Mouse (Mus musculus): ENCODE results near the gene Ppm1g.
A peak's percentile ranks its signal among the peaks of the same experiment; 100 is the strongest.

The Ppm1g gene

DNA sequence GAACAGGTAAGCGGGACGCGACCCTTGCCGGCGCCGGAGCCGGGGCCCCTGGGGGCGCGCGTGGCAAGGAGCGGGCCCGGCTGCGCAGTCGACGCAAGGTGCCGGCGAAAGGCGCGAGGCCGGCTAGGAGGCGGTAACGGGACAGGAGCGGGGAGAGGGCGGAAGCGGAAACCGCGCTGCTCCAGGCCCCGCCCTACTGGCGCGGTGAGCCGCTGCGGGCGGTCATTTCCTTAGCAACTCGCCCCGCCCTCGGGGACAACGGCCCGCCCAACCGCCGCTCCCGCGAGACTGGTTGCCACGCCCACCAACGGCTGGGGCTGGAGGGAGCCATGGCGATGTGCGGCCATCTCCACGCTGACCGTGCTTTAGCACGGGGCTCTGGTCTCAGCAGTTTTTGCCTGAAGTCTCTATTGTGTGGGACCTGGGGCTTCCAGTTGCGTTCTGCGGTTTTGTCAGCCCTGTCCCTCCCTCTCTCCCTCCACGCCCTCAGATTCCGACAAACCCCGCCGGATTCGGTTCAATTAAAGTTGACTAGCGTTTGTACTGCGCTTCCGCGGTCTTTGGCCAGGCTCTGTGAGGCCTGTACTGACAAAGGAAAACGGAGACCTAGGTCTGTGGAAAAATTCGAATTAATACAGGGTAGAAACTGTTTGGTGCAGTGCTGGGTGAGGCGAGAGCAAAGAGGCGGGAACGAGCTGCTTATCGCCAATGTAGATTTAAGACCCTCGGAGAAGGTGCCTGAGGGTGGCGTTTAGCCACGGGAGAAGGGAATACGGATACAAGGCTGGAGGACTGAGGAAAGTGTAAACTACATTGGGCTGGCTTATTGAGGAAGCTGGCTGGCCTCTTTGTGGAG, at the start of gene Ppm1g:
TSS of gene Ppm1g (minus strand) at position 240 of the 856 bp plus-strand sequence.
- peak; percentile 93 for DNase-seq (ENCODE audit: low read depth, low spot score)

DNA sequence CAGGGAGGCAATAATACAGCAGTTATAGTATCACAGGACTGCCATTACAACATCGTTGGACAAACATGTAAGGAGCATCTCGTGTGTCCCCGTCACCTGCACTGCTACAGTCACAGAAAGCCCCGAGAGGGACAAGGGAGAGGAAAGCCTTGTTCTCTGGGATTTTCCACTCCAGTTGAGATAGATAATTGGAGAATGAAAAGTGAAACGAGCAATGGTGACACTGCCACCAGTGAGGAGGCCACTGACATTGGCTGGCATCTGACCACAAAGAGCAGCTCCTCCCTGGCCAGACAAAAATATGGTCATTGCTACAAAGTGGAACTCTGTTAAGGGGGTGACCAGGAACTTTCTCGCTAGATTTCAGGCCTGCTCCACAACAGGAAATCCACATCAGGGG, 47.2 kb upstream of the Ppm1g start:
- DNase-seq (ENCODE audit: low read depth, low spot score), result no peak

DNA sequence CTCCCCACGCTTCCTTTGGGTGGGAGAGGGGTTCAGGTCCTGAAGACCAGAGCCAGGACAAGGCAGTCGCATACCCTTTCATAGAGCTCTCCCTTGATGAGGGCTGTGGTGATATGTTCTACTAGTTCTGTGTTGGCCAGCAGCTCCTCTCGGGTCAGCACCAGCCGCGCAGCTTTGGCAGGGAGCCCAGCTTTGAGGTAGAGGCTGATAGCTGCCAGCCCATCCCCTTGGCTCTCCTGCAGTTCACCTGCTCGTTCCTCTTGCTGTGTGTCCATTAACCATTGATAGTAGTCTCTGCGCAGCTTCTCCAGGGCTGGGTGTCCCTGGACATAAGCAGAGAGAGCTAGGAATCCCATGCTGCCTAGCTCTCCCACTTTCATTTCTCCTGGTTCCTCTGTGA, 45.6 kb upstream of the Ppm1g start:
- no peak for DNase-seq (ENCODE audit: low read depth, low spot score)

DNA sequence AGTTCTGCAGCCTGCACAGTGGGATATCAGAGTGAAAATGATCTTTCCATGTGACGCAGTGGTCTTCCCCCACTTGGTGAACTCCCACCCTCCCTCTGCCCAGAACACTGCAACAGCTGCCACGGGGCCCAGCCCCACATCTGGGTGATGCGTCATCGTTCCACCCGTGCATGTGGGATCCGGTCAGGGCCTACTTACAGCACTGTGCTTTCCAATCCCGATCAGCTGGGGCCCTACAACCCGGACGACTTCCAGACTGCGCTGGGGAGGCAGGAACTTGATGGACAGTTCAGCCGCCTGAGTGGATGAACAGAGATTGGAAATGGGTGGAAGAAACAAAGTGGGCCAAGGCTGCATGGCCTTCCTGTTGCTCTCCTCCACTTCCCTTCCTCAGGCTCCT, 37.1 kb upstream of the Ppm1g start:
- DNase-seq (ENCODE audit: low read depth, low spot score), result no peak

DNA sequence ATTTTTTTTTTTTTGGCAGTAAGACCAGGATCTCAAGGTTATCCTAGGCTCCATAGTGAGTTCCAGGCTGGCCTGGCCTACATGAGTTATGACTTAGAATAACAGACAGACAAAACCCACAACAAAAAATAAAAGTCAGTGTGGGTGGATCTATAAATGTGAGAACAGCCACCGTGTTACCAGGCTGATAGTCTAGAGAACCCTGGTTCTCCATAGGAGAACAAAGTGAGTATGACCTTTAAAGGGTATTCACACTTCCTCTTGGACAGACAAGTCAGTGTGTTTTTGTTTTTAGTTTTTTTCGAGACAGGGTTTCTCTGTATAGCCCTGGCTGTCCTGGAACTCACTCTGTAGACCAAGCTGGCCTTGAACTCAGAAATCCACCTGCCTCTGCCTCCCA, 35.5 kb upstream of the Ppm1g start:
- DNase-seq (ENCODE audit: low read depth, low spot score), result no peak

DNA sequence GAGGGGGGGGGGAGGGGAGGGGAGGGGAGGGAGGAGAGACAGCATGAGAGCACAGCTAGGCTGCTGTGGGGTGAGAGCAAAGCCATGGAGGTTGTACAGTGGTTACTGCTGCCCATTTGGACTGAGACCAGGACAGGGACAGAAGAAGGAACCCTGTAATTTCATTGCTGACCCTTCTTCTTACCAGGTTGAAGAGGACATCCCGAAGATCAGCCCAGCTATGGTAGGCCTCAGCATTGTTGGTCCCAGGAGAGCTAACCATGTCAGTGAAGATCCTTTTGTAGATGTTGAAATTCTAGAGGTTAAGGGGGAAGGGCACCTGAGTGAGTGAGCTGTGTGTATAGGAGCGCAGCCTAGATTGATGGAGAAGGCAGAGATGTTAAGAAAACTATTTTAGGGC, 34.9 kb upstream of the Ppm1g start:
- DNase-seq (ENCODE audit: low read depth, low spot score), result no peak

DNA sequence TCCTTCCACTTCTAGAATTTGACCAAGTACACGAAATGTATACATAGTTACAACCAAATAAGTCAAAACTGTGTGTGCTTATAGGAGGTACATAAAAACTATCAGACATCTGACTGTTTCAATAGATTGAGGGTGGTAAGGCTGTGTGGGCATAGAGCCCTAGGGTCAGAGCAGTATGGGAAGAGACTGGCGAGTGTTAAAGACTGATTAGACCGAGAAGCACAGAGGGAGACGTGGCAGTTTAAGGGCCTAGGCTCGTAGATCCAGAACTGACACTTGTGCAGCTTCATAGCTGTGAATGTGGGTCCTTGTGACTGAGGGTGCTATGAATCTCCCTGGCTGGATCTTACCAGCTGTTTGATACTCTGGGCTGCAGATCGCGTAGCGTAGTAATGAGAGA, 34.4 kb upstream of the Ppm1g start:
- DNase-seq (ENCODE audit: low read depth, low spot score), result no peak

DNA sequence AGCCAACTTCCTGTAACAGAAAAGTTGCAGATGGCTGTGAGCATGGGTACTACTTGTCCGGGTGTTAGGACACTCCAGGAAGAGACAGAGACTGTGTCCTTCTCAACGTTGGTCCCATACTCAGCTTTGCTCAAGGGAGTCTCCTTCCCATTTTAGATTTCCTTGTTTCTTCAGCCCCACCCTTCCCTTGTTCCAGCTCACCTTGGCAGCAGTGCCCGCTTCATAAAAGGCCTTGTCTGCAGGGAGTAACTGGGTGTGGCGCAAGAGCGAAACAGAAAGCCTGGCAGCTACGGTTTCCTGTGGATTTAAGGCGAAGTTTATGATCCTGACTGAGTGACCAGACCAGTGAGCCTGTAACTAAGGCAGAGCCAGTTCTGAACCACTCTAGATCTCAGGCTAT, 34.0 kb upstream of the Ppm1g start:
- DNase-seq (ENCODE audit: low read depth, low spot score), result no peak

DNA sequence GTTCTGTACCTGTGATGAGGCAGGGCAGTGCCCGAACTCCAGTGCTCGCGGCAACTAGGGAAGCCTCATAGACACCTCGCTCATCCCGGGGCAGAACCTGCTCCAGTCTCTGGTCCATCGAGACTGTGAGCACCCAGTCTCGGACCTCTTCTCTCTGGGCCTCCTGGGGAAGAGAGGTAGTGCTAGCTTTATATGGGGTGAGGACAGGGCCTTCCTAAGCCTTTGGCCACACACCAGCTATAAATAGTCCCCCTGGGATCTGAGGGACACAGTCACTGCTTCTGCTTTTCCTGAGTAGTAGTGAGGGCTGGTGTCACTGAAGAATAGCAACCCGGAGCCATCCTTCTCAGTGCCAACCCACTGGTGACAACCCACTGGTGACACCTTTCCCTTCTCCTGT, 33.3 kb upstream of the Ppm1g start:
- no peak for DNase-seq (ENCODE audit: low read depth, low spot score)

DNA sequence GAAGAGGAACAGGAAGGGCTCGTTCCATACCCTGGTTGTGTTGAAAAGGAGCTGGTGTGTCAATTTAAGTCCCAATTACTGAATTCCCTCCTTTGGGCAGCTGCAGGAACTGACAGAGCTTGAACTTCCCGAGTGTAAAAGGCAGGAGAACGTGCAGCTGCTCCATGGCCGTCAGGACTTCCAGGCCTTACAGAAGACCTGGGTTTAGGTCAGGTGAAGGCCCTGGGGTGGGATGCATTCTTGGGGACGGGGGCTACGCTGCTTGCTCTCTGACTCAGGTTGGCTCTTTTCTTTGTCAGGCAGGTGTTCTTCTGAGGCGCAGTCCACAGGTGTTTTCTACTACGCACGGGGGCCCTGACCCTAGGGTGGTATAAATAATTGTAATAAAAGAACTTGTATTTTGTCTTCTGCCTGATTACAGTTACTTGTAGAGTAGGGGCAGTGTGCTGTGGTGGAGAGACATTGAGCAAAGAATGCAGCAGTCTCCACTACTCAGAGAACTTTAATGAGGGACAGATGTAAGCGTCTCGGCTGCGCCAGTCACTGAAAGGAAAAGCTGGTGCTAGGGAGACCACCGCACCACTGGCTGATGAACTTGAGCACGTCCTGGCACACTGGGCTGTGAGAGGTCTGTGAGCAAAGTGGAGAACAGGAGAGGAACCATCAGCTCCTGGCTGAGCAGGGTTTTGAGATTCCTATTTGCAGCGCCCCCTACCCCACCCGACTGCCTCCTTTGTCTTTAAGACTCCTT, 32.5 kb upstream of the Ppm1g start:
- no peak for DNase-seq (ENCODE audit: low read depth, low spot score)

DNA sequence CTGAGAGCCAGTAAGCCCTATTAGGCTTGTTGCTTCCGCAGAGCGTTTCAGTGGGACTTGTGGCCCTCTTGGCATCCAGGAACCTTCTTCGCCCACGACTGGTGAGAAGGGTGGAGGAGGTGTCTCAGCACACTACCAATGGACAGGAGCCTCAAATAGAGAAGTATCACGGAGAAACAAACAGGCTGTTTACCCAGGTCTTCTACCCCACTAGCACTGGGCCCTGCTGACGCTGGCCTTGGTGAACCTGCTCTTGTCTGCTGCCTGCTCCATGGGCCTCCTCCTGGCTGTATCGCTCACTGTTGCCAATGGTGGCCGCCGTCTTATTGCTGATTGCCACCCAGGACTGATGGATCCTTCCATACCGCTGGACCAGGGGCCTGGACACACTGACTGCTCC, 31.7 kb upstream of the Ppm1g start:
- no peak for DNase-seq (ENCODE audit: low read depth, low spot score)

DNA sequence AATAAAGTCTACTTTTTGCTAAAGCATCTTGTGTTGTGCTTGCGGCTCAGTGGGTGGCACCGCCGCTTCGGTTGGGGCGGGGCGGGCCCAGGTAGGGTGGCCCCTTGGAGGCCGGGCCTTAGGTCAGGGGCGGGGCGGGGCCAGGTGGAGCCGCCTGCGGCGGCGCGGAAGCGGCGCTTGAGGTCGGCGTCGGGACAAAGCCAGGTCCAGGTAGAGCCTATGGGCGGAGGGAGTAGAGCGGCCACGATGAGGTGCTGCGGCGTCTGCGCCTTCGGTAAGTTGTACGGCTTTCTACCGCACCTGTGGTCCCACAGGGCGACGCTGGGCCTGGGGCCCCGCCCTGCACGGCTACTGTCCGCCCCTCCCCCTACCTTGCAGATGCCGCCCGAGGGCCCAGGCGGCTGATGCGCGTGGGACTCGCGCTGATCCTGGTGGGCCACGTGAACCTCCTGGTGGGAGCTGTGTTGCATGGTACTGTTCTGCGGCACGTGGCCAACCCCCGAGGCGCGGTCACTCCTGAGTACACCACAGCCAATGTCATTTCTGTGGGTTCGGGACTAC, 31.1 kb upstream of the Ppm1g start, which contains the start of gene Krtcap3:
TSS of gene Krtcap3 (plus strand) at position 151 of the 561 bp plus-strand sequence.
- DNase-seq (ENCODE audit: low read depth, low spot score), result peak; percentile 8

DNA sequence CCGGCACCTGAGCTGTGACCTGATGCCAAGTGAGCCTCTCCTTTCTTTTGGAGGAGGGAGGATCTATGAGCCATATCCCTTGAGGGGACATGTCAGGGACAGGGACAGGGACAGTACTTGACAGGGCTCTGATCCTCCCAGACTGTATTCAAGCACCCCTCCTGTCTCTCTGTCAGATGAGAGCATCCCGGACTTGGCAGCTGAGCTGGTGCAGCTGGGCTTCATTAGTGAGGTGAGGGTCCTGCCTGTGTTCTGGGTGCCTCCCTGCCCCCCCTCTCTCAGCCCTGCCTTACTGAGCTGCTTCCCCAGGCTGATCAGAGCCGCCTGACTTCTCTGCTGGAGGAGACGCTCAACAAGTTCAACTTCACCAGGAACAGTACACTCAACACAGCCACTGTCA, 30.2 kb upstream of the Ppm1g start:
- no peak for DNase-seq (ENCODE audit: low read depth, low spot score)

DNA sequence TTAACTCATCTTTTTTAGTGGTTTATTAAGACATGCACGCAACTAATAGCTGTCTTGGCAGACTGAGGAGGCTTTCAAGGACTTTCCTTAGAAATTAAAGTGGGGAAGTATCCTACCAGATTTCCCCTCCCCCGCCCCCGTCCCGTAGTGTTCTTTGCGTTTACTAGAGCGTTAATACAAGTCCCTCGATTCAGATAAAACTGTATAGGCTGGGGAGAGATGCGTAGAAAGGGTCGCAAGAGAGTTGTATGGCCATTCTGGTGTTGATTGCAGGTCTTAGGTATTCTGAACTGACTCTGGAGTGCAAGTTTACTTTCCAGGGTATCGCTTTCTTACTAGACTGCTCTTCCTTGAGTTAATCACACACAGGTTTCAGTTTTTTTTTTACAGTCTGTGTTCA, 21.7 kb upstream of the Ppm1g start:
- no peak for DNase-seq (ENCODE audit: low read depth, low spot score)

DNA sequence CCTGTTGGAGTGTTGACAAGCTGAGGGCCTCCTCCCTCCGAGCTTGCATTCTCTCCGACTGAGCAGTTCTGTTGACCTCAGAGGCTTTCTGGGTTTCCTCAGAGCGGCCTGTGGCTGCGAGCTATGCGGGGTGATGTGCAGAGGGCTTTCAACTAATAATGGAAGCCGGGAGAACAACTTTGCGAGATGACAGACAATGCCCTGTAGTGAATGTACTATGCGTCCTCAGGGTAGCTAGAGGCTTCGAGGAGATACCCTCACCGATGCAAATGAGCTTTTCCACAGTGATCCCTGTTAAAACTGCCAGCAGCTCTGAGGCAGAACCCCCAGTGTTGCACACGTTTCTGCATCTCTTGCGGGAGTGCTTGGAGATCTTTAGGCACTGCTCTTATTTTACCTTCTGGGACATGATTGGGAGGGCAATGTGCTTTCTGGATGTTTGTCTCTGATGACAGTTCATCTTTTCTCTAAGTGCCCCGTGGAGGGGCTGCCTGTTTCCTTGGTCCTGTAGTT, 21.1 kb upstream of the Ppm1g start:
- DNase-seq (ENCODE audit: low read depth, low spot score), result no peak

DNA sequence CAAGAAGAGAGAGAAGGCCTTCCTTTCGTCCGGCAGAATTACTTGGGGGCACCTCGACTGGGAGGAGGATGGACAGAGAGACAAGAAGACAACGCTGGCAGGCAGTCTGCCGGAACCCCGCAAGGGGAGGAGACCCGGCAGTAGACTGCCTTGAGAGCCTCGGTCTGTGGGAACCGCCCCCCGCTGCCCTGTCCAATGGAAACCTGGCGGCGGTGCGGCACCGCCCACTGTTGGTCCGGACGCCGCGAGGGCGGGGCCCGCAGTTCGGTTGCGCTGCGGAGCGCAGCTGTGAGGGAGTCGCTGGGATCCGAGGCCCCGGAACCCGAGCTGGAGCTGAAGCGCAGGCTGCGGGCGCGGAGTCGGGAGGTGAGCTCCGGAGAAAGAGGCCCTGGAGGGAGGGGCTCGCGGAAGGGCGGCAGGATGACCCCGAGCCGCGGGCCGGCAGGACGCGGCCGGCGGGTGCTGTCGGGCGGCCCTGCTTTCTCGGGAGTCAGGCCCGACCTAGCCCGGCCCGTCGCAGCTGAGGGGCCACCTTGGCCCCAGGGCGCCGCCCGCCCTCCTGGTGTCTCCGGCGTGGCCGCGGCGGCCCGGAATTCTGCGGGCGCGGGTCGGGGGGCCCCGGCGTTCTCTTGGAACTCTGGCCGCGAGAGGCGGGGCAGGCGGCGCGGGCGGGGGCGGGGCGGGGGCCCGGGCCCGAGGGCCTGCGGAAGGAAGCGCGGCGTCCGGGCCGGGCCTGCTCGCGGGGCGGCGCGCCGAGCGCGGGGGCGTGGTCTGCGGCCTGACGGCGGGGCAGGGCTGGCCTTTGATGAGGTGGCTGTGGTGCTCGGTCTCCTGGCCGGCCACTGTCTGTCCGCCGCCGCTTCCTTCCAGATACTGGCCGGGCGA, 20.4 kb upstream of the Ppm1g start, which contains the start of the genes Nrbp1 and Gm9970:
TSS of gene Nrbp1 (plus strand) at position 228 of the 885 bp plus-strand sequence.
TSS of gene Gm9970 (minus strand) at position 596 of the 885 bp plus-strand sequence.
- peak; percentile 87 for DNase-seq (ENCODE audit: low read depth, low spot score)

DNA sequence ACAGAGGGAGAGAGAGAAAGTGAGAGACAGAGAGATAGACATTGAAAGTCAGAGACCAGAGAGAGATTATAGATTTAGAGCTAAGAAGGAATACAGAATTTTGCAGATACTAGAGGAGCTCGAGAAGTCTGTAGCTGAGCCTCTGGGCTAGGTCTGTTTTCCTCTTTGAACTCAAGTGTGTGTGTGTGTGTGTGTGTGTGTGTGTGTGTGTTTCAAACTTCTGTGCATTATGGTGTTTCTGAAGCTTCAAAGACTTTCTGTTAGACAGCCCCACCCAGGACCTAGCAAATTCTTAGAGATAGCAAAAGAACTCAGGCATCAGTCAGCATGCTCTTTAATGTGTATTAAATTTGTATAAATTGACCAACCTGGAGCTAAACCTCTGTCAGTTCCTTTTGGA, 6.2 kb upstream of the Ppm1g start:
- DNase-seq (ENCODE audit: low read depth, low spot score), result no peak

DNA sequence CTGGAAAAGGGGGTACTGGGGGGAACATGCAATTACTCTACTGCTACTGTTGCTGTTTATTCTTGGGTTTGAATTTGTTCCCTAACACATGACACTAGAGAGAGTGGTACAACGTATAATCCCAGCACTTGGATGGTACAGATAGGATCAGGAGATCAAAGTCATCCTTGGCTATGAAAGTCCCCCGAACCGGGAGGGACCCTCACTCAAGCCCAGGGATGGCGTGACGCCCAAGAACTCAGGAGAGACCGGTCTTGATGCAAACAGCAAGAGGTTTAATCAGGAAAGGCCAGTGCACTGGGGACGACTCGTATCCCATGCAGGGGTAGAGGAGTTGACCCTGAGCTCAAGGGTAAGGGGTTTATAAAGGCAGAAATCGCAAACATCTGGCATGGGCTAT, 2.2 kb upstream of the Ppm1g start:
- no peak for DNase-seq (ENCODE audit: low read depth, low spot score)

DNA sequence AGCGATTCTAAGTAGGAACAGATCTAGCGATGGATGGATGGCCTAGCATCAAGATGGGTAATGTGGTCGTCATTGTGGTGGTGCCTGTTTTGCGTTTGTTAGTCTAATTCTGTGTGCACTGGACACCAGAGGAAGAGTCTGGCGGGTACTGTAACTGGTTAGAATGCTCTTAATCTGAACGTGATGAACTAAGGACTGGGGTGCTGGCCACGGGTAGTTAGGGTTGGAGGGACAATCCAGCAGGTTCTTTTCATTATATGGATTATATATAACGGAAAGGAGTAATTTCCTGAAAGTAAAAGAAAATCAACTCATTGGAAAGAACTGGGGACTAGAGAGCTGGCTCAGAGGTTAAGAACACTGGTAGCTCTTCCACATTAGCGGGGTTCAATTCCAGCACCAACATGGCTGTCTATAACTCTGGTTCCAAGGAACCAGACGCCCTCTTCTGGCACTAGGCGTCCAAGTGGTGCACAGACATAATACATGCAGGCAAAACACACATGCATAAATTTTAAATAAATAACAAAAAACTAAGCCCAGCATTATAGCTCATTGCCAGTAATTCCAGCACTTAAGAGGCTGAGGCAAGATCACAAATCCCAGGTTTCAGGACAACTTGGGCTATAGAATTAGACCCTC, 938 bp upstream of the Ppm1g start:
- DNase-seq (ENCODE audit: low read depth, low spot score), result no peak

DNA sequence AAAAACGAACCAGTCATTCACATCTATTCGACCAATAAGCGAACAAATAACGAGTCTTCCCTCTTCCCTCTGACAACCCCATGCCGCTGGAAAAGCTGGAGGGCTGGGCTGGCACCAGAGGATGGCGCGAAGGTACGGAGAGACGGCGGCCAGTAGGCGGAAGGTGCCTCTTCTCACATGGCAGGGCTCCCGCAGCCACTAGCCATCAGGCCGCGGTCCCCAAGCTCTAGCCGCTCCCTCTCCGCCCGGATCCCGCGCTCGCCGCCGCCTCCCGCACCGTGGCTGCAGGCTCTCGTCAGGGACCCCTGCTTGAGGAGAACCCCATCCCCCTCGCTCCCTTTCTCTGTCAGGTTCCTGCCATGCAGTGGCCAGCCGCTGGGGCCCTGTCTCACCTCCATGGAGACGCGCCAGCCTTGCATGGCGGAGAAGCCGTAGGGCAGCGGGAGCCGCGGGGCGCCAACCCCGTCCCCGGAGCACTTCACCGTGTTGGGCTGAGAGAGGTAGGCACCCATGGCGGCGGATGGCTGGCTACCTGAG, 508 bp downstream of the Ppm1g start:
- no peak for DNase-seq (ENCODE audit: low read depth, low spot score)

All from retina, postnatal 7 days (tissue).